Mouse (Mus musculus) MEL (cell line): ENCODE measurements around the gene Foxp2. TPM values are rescaled to one million over a fixed set of nuclear protein-coding genes. Genes with fewer than 3 reads are reported as not detected.

ENCODE experiments used
- DNase-seq: peaks from one replicate; pipeline ENCODE4 v3.0.0; 2011; ENCODE audit warnings: low read depth, low spot score
- H3K27ac ChIP-seq: 2 replicates; pipeline ENCODE4 v1.5.1; 2012; ENCODE audit warnings: low read depth, mild to moderate bottlenecking, control low read depth, low read length, moderate library complexity; ENCODE audit not compliant: control insufficient read depth
- H3K27me3 ChIP-seq, 2 experiments: fragments of 150-350 bp in 1 of 2; sonication (generic) in 1 of 2; 2 replicates each; pipeline ENCODE4 v1.6.1; 2012; ENCODE audit warnings: low read length in 2 of 2, mild to moderate bottlenecking in 2 of 2, improper control_type of control experiment in 1 of 2, moderate library complexity in 1 of 2; ENCODE audit not compliant: insufficient read depth in 2 of 2, control insufficient read depth in 1 of 2
- H3K36me3 ChIP-seq, 2 experiments: 2 replicates each; pipeline ENCODE4 v1.6.1; 2012 to 2014; ENCODE audit warnings: low read length in 2 of 2, improper control_type of control experiment in 1 of 2, inconsistent platforms in 1 of 2, mild to moderate bottlenecking in 1 of 2; ENCODE audit not compliant: insufficient read depth in 2 of 2, control insufficient read depth in 1 of 2
- H3K4me1 ChIP-seq, 2 experiments: fragments of 150-350 bp in 1 of 2; sonication (generic) in 1 of 2; 2 replicates each; pipeline ENCODE4 v1.6.1; 2012; ENCODE audit warnings: low read length in 2 of 2, improper control_type of control experiment in 1 of 2, mild to moderate bottlenecking in 1 of 2; ENCODE audit not compliant: insufficient read depth in 2 of 2, control insufficient read depth in 1 of 2
- H3K4me3 ChIP-seq, 2 experiments: fragments of 150-350 bp in 1 of 2; sonication (generic) in 1 of 2; 2 replicates each; pipeline ENCODE4 v1.5.1; 2012; ENCODE audit warnings: low read depth in 2 of 2, low read length in 2 of 2, mild to moderate bottlenecking in 2 of 2, moderate library complexity in 2 of 2, control low read depth in 1 of 2, improper control_type of control experiment in 1 of 2; ENCODE audit not compliant: control insufficient read depth in 1 of 2, insufficient read depth in 1 of 2
- H3K79me2 ChIP-seq: 2 replicates; pipeline ENCODE4 v1.6.1; 2012; ENCODE audit warnings: mild to moderate bottlenecking, low read length, moderate library complexity; ENCODE audit not compliant: control insufficient read depth, poor library complexity, insufficient read depth
- H3K9ac ChIP-seq: 2 replicates; pipeline ENCODE4 v1.6.1; 2012; ENCODE audit warnings: low read depth, mild to moderate bottlenecking, control low read depth, low read length, moderate library complexity; ENCODE audit not compliant: control insufficient read depth, poor library complexity, severe bottlenecking
- H3K9me3 ChIP-seq: fragments of 150-350 bp; sonication (generic); replicated peaks from 2 replicates; pipeline ENCODE4 v1.6.1; 2012; ENCODE audit warnings: mild to moderate bottlenecking, low read length, improper control_type of control experiment, moderate library complexity; ENCODE audit not compliant: insufficient read depth
- BHLHE40 ChIP-seq: IDR thresholded peaks from 2 replicates; pipeline ENCODE4 v1.6.1; 2012; ENCODE audit warnings: low read depth, mild to moderate bottlenecking, inconsistent platforms, low read length, improper control_type of control experiment, borderline replicate concordance
- CHD1 ChIP-seq: IDR thresholded peaks from 2 replicates; pipeline ENCODE4 v1.6.1; 2012; ENCODE audit warnings: low read depth, mild to moderate bottlenecking, inconsistent platforms, low read length, improper control_type of control experiment
- CHD2 ChIP-seq: IDR thresholded peaks from 2 replicates; pipeline ENCODE4 v1.6.1; 2011; ENCODE audit warnings: low read length, improper control_type of control experiment
- ELF1 ChIP-seq: IDR thresholded peaks from 2 replicates; pipeline ENCODE4 v1.6.1; 2014; ENCODE audit warnings: low read depth, mild to moderate bottlenecking, inconsistent platforms, low read length, improper control_type of control experiment, moderate library complexity
- EP300 ChIP-seq, 2 experiments: IDR thresholded peaks; 2 replicates each; pipeline ENCODE4 v1.6.1; 2011; ENCODE audit warnings: improper control_type of control experiment in 2 of 2, low read length in 2 of 2, low read depth in 1 of 2, mild to moderate bottlenecking in 1 of 2
- ETS1 ChIP-seq: IDR thresholded peaks from 2 replicates; pipeline ENCODE4 v1.6.1; 2012; ENCODE audit warnings: low read depth, mild to moderate bottlenecking, inconsistent platforms, low read length, improper control_type of control experiment, moderate library complexity
- JUND ChIP-seq: IDR thresholded peaks from 2 replicates; pipeline ENCODE4 v1.6.1; 2011; ENCODE audit warnings: low read depth, mild to moderate bottlenecking, improper control_type of control experiment, low read length
- KAT2A ChIP-seq: conservative IDR thresholded peaks from 2 replicates; pipeline ENCODE4 v1.6.1; 2012; ENCODE audit warnings: low read depth, low read length, improper control_type of control experiment, inconsistent platforms
- MAFK ChIP-seq: IDR thresholded peaks from 2 replicates; pipeline ENCODE4 v1.6.1; 2011; ENCODE audit warnings: low read depth, mild to moderate bottlenecking, low read length, improper control_type of control experiment, borderline replicate concordance
- MAX ChIP-seq: IDR thresholded peaks from 2 replicates; pipeline ENCODE4 v1.6.1; 2011; ENCODE audit warnings: low read length, improper control_type of control experiment
- MAZ ChIP-seq: IDR thresholded peaks from 2 replicates; pipeline ENCODE4 v1.6.1; 2012; ENCODE audit warnings: low read depth, mild to moderate bottlenecking, inconsistent platforms, low read length, improper control_type of control experiment
- MEF2A ChIP-seq: IDR thresholded peaks from 2 replicates; pipeline ENCODE4 v1.6.1; 2014; ENCODE audit warnings: low read depth, mild to moderate bottlenecking, inconsistent platforms, low read length, improper control_type of control experiment; ENCODE audit not compliant: poor library complexity, insufficient replicate concordance, severe bottlenecking; ENCODE audit errors: extremely low read depth
- MXI1 ChIP-seq: IDR thresholded peaks from 2 replicates; pipeline ENCODE4 v1.6.1; 2011; ENCODE audit warnings: mild to moderate bottlenecking, low read depth, low read length, improper control_type of control experiment
- MYB ChIP-seq: IDR thresholded peaks from 2 replicates; pipeline ENCODE4 v1.6.1; 2011; ENCODE audit warnings: mild to moderate bottlenecking, low read depth, low read length, improper control_type of control experiment
- MYC ChIP-seq: IDR thresholded peaks from 2 replicates; pipeline ENCODE4 v1.6.1; 2011; ENCODE audit warnings: low read depth, mild to moderate bottlenecking, low read length, improper control_type of control experiment, moderate library complexity
- POLR2A ChIP-seq, 2 experiments: IDR thresholded peaks; 2 replicates each; pipeline ENCODE4 v1.6.1; 2011 to 2012; ENCODE audit warnings: low read length in 2 of 2, mild to moderate bottlenecking in 2 of 2, control low read depth in 1 of 2, improper control_type of control experiment in 1 of 2, low read depth in 1 of 2, moderate library complexity in 1 of 2; ENCODE audit not compliant: control insufficient read depth in 1 of 2, insufficient read depth in 1 of 2, poor library complexity in 1 of 2
- POLR2AphosphoS2 ChIP-seq: IDR thresholded peaks from 2 replicates; pipeline ENCODE4 v1.6.1; 2011; ENCODE audit warnings: low read length, improper control_type of control experiment
- RCOR1 ChIP-seq: IDR thresholded peaks from 2 replicates; pipeline ENCODE4 v1.6.1; 2012; ENCODE audit warnings: low read depth, mild to moderate bottlenecking, inconsistent platforms, low read length, improper control_type of control experiment
- TAL1 ChIP-seq: IDR thresholded peaks from 2 replicates; pipeline ENCODE4 v1.6.1; 2012; ENCODE audit warnings: mild to moderate bottlenecking, inconsistent platforms, low read length, moderate library complexity, mixed read lengths
- TBP ChIP-seq: IDR thresholded peaks from 2 replicates; pipeline ENCODE4 v1.8.0; 2011; ENCODE audit warnings: low read depth, low read length, improper control_type of control experiment
- TCF12 ChIP-seq: IDR thresholded peaks from 2 replicates; pipeline ENCODE4 v1.6.1; 2014; ENCODE audit warnings: low read depth, mild to moderate bottlenecking, inconsistent platforms, low read length, improper control_type of control experiment, moderate library complexity
- UBTF ChIP-seq: IDR thresholded peaks from 2 replicates; pipeline ENCODE4 v1.6.1; 2012; ENCODE audit warnings: low read depth, mild to moderate bottlenecking, inconsistent platforms, low read length, improper control_type of control experiment, moderate library complexity, borderline replicate concordance; ENCODE audit not compliant: insufficient read depth
- USF1 ChIP-seq: IDR thresholded peaks from 2 replicates; pipeline ENCODE4 v1.6.1; 2014; ENCODE audit warnings: low read depth, mild to moderate bottlenecking, inconsistent platforms, low read length, improper control_type of control experiment, moderate library complexity
- USF2 ChIP-seq, 2 experiments: IDR thresholded peaks; 2 replicates each; pipeline ENCODE4 v1.6.1; 2011 to 2012; ENCODE audit warnings: improper control_type of control experiment in 2 of 2, low read length in 2 of 2, borderline replicate concordance in 1 of 2, inconsistent platforms in 1 of 2, low read depth in 1 of 2, mild to moderate bottlenecking in 1 of 2; ENCODE audit not compliant: insufficient read depth in 1 of 2
- ZKSCAN1 ChIP-seq: IDR thresholded peaks from 2 replicates; pipeline ENCODE4 v1.6.1; 2012; ENCODE audit warnings: low read depth, mild to moderate bottlenecking, inconsistent platforms, low read length, improper control_type of control experiment, moderate library complexity
- ZMIZ1 ChIP-seq: IDR thresholded peaks from 2 replicates; pipeline ENCODE4 v1.6.1; 2012; ENCODE audit warnings: low read depth, mild to moderate bottlenecking, inconsistent platforms, low read length, improper control_type of control experiment, moderate library complexity
- ZNF384 ChIP-seq: IDR thresholded peaks from 2 replicates; pipeline ENCODE4 v1.6.1; 2012; ENCODE audit warnings: low read depth, mild to moderate bottlenecking, inconsistent platforms, low read length, improper control_type of control experiment
- polyA plus RNA-seq, 2 experiments: library from polyadenylated mRNA; stranded (reverse) in 1 of 2; unstranded in 1 of 2; fragments of >175 nt in 1 of 2; fragments of >200 nt in 1 of 2; gene quantifications; 2 replicates each; pipeline versions ENCODE4 v1.2.1 to v1.2.4; 2012; ENCODE audit warnings: low replicate concordance in 2 of 2, low read depth in 1 of 2; ENCODE audit not compliant: insufficient read length in 2 of 2, insufficient read depth in 1 of 2, missing spikeins in 1 of 2
- total RNA-seq: library from RNA; depleted of rRNA; stranded (reverse); fragments of 300-350 nt; gene quantifications from 2 replicates; pipeline ENCODE4 v1.2.3, GENCODE M21; 2012

The Foxp2 gene
- total and polyA plus RNA-seq, 3 experiments, result not detected

- Histone ChIP-seq H3K27ac (no peak overlapping the region), H3K9me3 (no peaks in the 10 kb centered on the region), H3K27me3 (no peaks in the 10 kb centered on the region), H3K4me1 (no peaks in the 10 kb centered on the region), H3K9ac (no peak overlapping the region), H3K79me2 (no peaks in the 10 kb centered on the region), H3K4me3 (no peak overlapping the region), H3K36me3 (no peaks in the 10 kb centered on the region)
- TF ChIP-seq MYC (no peak), USF1 (no peak), MXI1 (no peak), ZMIZ1 (no peak), MEF2A (no peak), CHD2 (no peak), POLR2AphosphoS2 (no peak), POLR2A (IDR thresholded peaks at IDR 0.05; ENCODE audit: control insufficient read depth in 1 of 2, insufficient read depth in 1 of 2, low read depth in 1 of 2, low read length in 2 of 2, poor library complexity in 1 of 2) (no peak), UBTF (no peak), BHLHE40 (no peak), MYB (no peak), ELF1 (no peak), TBP (no peak), RCOR1 (no peak), ZNF384 (no peak), ETS1 (no peak), KAT2A (no peak), MAFK (no peak), USF2 (IDR thresholded peaks at IDR 0.05; ENCODE audit: borderline replicate concordance in 1 of 2, insufficient read depth in 1 of 2, low read depth in 1 of 2, low read length in 2 of 2) (no peak), TAL1 (no peak)
- DNase-seq, result no peak
Measured at GRCm38 (mm10) chr6:15316948-15317347, 415.8 kb downstream of the Foxp2 start.

- TF ChIP-seq USF2 (IDR thresholded peaks at IDR 0.05; ENCODE audit: borderline replicate concordance in 1 of 2, insufficient read depth in 1 of 2, low read depth in 1 of 2, low read length in 2 of 2) (no peak), TAL1 (no peak), MYB (no peak), USF1 (no peak), JUND (no peak), ELF1 (no peak), ZNF384 (no peak), MAFK (no peak), CHD1 (no peak), TCF12 (no peak), EP300 (IDR thresholded peaks at IDR 0.05; ENCODE audit: low read depth in 1 of 2, low read length in 2 of 2) (no peak), MEF2A (no peak), MAZ (no peak), ETS1 (no peak), ZMIZ1 (no peak), MAX (no peak), RCOR1 (no peak), ZKSCAN1 (no peak)
- H3K4me3 ChIP-seq, result no peak overlapping the region
- H3K9me3 ChIP-seq, result no peaks in the 10 kb centered on the region
- no peak overlapping the region for H3K27ac ChIP-seq
- no peaks in the 10 kb centered on the region for H3K4me1 ChIP-seq
- no peaks in the 10 kb centered on the region for H3K27me3 ChIP-seq
- H3K36me3 ChIP-seq, result no peaks in the 10 kb centered on the region
- no peak overlapping the region for H3K9ac ChIP-seq
- no peaks in the 10 kb centered on the region for H3K79me2 ChIP-seq
- no peak for DNase-seq
Measured at GRCm38 (mm10) chr6:15318343-15318742, 417.2 kb downstream of the Foxp2 start.
